Mouse (Mus musculus): ENCODE results near the gene Zbed5.

The Zbed5 gene

DNA sequence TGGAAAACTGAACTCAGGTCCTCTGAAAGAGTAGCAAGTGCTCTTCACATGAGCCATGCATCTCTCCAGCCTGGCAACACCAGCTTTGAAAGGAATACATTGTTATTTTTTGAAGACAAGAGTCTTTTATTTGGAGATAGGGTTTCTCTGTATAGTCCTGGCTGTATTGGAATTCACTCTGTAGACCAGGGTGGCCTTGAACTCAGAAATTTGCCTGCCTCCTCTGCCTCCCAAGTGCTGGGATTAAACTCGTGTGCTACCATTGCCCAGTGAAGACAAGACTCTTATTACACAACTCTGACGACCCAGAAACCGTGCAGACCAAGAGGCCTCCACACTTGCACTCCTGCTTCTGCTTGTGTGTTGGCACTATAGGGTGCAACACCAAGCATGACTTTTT lies 15.6 kb upstream of the Zbed5 start:
- POLR2A ChIA-PET = interaction anchor here (1.0 to 13.6 kb wide), 11 partner anchors 8 to 377 kb away, joined by 3 to 164 read pairs (median 5); partner anchors contain the start of genes Sumf2 (in 2 of the 4), Chchd2 (in 1 of the 4) and Psph (in 1 of the 4)

DNA sequence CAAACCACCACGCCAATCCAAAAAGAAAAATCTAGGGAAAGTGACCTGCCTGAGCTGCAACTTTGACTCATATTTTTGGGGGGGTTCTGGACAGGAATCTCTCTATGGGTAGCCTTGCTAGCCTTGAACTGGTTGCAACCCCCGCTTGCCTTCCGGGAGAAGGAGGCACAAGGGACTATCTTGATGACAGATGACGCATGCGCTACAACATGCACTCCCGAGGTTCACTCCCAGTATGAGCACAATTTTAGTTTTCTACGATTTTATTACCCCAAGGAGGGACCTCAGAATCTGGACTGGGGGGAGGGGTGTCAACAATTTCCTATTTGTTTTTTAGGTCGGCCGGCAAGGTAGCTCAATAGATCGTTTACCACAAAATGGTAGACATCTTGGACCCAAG lies 9.3 kb upstream of the Zbed5 start:
- CTCF ChIA-PET = interaction anchor here in 3 of 4 experiments (0.6 to 1.4 kb wide), 3 partner anchors 21 to 824 kb away, joined by 3 to 16 read pairs (median 4); no protein-coding TSS in a partner anchor

More for the DNA sequence above, 15.6 kb upstream of the Zbed5 start:
- CTCF ChIA-PET = interaction anchor here in 1 of 4 experiments (1.0 kb wide), 1 partner anchor 100 kb away, joined by 3 read pairs; no protein-coding TSS in a partner anchor

DNA sequence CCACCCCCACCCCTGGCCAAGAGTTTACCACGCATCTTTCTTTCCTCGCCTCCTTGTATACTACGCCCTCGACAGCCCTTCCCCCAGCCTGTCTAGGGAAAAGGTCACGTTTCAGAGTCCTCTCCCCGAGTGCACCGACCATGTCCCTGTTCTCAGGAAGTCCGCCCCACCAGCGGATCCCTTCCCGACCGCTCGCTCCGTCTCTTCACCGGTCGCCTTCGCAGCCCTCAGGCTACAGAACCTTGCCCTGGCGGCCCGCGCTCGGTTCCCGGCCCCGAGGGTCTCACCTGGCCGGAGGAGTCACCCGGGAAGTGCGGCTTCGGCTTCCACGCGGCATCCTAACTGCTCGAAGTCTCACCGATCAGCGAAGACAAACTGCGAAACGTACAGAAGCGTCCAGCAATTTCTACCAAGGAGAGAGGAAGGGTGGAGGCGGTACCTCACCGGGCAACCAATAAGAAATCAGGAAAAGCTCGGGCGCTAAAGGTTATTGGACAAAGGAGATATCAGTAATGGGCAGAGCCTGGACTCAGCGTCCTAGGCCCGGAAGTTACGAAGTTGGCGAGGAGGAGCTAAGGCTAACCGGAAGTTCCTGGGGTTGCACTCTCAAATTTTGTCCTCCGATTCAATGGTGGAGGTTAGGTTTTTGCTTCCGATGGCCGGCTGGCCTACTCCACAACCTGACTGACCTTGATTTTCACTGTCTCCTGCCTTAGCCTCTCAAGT lies 8.4 kb upstream of the Zbed5 start, which contains the start of gene Chchd2:
Chchd2 (minus strand) TSS at position 560 of the 726 bp plus-strand sequence.
- ChIA-PET POLR2A (interaction anchor here (0.5 to 6.4 kb wide), 222 partner anchors 8 to 1758 kb away, joined by 3 to 151 read pairs (median 4); partner anchors contain the start of genes Zbed5 (in 4 of the 4), Gusb (in 3 of the 4), Nupr1l (in 3 of the 4) and Psph (in 3 of the 4)), CTCF (interaction anchor here (0.6 to 1.4 kb wide), 14 partner anchors 22 to 825 kb away, joined by 3 to 16 read pairs (median 3); partner anchors contain the start of gene Nipsnap2 (in 1 of the 4))

More for the DNA sequence above, 9.3 kb upstream of the Zbed5 start:
- POLR2A ChIA-PET = interaction anchor here in 3 of 4 experiments (0.7 to 6.4 kb wide), 33 partner anchors 9 to 370 kb away, joined by 3 to 151 read pairs (median 18); partner anchors contain the start of genes Nupr1l (in 3 of the 3), Zbed5 (in 3 of the 3), Phkg1 (in 2 of the 3) and Sumf2 (in 2 of the 3)

DNA sequence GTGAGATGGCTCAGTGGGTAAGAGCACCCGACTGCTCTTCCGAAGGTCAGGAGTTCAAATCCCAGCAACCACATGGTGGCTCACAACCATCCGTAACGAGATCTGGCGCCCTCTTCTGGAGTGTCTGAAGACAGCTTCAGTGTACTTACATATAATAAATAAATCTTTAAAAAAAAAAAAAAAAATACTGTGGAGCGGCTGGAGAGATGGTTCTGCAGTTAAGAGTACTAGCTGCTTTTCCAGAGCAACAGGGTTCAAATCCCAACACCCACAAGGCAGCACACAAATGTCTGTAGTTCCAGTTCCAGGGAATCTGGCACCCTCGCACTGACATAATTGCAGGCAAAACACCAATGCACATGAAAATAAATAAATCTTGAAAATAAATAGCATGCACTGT lies 5.1 kb upstream of the Zbed5 start:
- ChIA-PET POLR2A (interaction anchor here in 3 of 4 experiments (0.6 to 6.4 kb wide), 15 partner anchors 14 to 730 kb away, joined by 3 to 151 read pairs (median 4); partner anchors contain the start of genes Psph (in 1 of the 3) and Sumf2 (in 1 of the 3)), CTCF (interaction anchor here (0.6 to 1.1 kb wide), 10 partner anchors 16 to 820 kb away, joined by 3 to 7 read pairs (median 4); no protein-coding TSS in a partner anchor)

DNA sequence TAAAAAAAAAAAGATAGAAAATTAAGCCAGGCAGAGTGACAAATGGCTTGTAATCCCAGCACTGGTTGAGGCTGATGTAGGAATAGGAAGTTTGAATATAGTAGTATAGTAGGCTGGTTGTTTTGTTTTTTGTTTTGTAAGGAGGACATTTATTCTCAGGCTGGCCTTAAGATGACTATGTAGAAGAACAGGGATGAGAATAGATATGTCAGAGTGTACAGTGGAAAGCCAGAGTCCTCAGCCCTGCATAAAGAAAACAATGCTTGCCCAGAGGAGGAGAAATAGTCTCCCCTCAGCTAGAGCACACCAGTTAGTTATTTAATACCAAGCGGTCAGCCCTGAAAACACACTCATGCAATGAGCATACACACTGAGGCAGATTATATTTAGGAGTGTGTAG lies 2.9 kb downstream of the Zbed5 start, which contains the start of gene Phkg1:
Phkg1 (minus strand) TSS at position 101 of the 400 bp plus-strand sequence.
- ChIA-PET POLR2A (interaction anchor here in 2 of 4 experiments (1.2 to 5.5 kb wide), 2 partner anchors 11 to 12 kb away, joined by 4 to 107 read pairs; partner anchors contain the start of gene Chchd2 (in 2 of the 2)), CTCF (no interaction called here)

DNA sequence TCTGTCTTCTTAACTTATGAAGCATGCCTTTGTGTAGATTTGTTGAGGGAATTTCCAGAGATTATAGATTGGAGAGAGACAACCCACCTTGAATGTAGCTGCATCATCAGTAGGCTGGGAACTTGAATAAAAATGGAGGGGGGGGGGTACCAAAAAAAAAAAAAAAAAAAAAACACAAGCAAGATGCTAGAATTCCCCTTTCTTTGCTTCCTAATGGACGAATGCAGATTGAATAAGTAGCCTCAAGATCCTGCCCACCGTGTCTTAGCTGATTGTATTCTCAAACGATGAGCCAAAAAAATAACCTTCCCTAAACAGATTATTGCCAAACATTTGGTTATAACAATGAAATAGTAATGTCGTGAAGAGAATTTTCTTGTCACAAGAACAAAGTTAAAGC lies 12.3 kb downstream of the Zbed5 start:
- POLR2A ChIA-PET = interaction anchor here (0.5 to 5.3 kb wide), 17 partner anchors 9 to 172 kb away, joined by 3 to 42 read pairs (median 4); partner anchors contain the start of genes Chchd2 (in 3 of the 4), Zbed5 (in 2 of the 4), Gusb (in 1 of the 4) and Psph (in 1 of the 4)
- CTCF ChIA-PET = interaction anchor here in 2 of 4 experiments (0.6 kb wide), 2 partner anchors 10 to 21 kb away, joined by 3 to 4 read pairs; no protein-coding TSS in a partner anchor

DNA sequence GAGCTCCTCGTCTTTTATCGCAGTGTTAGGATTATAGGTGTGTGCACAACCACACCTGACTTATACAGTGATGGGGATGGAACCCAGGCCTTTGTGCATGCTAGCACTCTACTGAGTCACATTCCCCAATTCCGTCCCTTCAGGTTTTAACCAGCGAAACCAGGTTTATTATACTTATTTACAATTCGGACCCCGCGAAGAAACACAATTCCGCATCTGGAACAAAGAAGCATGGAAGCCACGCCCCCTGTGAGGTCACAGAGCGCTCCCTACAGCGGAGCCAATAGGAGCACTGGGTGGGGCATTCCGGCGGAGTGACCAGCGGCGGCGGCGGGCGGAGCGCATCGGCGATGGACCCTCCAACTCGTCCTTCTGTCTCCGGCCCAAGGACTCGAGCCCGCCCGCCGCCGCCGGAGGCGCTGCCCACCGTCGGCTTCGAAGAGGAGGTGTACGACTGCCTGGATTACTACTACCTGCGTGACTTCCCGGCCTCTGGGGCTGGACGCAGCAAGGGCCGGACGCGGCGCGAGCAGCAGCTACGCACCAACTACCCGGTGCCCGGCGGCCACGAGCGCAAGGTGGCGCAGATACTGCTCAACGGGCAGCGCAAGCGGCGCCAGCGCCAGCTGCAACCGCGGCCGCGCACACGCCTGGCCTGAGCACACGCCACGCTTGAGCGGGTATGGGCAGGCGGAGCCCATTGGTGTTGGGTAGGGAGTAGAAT lies 12.9 kb downstream of the Zbed5 start, which contains the start of gene Nupr1l:
Nupr1l (plus strand) TSS at position 299 of the 724 bp plus-strand sequence.
- POLR2A ChIA-PET = interaction anchor here (0.5 to 5.3 kb wide), 18 partner anchors 8 to 348 kb away, joined by 3 to 42 read pairs (median 5); partner anchors contain the start of genes Chchd2 (in 3 of the 4), Vkorc1l1 (in 2 of the 4), Zbed5 (in 2 of the 4) and Gusb (in 1 of the 4)
- CTCF ChIA-PET = interaction anchor here in 1 of 4 experiments (0.6 kb wide), 1 partner anchor 10 kb away, joined by 4 read pairs; no protein-coding TSS in a partner anchor

DNA sequence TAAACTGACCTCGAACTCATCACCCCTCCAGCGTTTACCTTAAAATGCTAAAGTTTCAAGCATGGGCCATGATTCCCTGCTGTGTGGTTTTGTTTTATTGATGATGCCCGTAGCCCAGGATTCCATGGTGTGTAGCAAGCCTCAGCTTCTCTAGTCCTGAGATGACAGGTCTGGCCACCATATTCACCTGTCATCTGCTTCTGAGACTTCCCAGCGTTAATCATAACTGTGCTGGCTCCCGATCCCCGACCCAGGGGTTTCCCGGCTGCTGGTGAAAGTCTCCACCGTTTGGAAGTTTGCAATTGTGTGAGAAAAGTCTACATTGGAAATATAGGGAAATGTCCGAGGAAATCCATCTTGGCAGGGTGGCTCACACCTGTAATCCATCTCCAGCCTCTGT lies 13.6 kb downstream of the Zbed5 start:
- CTCF ChIA-PET = no interaction called here
- POLR2A ChIA-PET = interaction anchor here (0.9 to 5.3 kb wide), 14 partner anchors 8 to 348 kb away, joined by 3 to 42 read pairs (median 4); partner anchors contain the start of genes Chchd2 (in 4 of the 4), Psph (in 1 of the 4), Sumf2 (in 1 of the 4) and Vkorc1l1 (in 1 of the 4)

DNA sequence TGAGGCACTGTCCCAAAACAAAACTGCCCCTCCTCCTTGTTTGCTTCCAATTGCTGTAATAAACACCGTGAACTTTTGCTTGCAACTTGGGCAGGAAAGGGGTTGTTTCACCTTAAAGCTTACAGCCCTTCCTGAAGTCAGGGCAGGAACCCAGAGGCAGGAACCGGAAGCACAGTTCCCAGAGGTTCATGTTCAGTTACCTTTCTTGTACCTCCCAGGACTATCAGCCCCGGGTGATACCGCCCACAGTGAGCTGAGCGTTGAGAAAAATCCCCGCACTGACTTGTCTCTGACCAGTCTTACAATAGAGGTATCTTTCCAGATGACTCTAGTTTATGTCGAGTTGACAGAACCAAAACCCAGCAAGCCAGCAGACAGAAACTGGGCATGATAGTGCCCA lies 14.1 kb downstream of the Zbed5 start:
- ChIA-PET CTCF (interaction anchor here in 2 of 4 experiments (0.5 to 0.6 kb wide), 2 partner anchors 10 to 373 kb away, joined by 4 to 9 read pairs; no protein-coding TSS in a partner anchor), POLR2A (interaction anchor here (0.9 to 3.0 kb wide), 11 partner anchors 14 to 107 kb away, joined by 3 to 23 read pairs (median 4); partner anchors contain the start of genes Chchd2 (in 4 of the 4), Sumf2 (in 1 of the 4), Vkorc1l1 (in 1 of the 4) and Zbed5 (in 1 of the 4))

DNA sequence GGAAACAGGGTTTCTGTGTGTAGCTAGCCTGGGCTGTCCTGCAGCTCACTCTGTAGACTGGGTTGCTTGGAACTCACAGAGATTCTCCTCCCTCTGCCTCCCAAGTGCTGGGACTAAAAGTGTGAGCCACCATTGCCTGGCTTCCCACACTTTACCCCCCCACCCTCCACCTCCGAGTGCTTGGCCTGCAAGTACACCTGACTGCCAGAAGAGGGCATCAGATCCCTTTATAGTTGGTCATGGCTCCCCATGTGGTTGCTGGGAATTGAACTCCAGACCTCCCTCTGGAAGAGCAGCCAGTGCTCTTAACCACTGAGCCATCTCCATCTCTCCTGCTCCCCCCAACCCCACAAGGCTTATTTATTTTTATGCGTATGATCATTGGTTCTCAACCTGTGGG lies 18.5 kb downstream of the Zbed5 start:
- POLR2A ChIA-PET = interaction anchor here in 2 of 4 experiments (1.2 to 4.9 kb wide), 3 partner anchors 21 to 27 kb away, joined by 4 to 38 read pairs (median 6); partner anchors contain the start of gene Chchd2 (in 2 of the 2)
- CTCF ChIA-PET = no interaction called here

DNA sequence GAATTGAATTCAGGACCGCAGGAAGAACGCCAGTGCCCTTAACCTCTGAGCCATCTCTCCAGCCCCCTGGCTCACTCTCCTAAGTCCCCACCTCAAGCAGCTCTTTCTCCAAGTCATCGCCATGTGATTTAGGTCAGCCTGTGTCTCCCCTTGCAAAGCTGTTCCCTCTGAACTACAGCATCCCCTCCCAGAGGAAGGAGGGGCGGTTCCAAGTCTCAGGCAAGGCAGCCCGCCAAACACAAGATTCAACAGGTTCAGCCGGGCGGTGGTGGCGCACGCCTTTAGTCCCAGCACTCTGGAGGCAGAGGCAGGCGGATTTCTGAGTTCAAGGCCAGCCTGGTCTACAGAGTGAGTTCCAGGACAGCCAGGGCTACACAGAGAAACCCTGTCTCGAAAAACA lies 20.0 kb downstream of the Zbed5 start:
- CTCF ChIA-PET = interaction anchor here in 2 of 4 experiments (0.7 to 1.2 kb wide), 4 partner anchors 26 to 191 kb away, joined by 3 to 5 read pairs (median 4); partner anchors contain the start of gene Nipsnap2 (in 1 of the 2)
- POLR2A ChIA-PET = interaction anchor here in 3 of 4 experiments (0.6 to 5.6 kb wide), 31 partner anchors 8 to 760 kb away, joined by 3 to 46 read pairs (median 6); partner anchors contain the start of genes Chchd2 (in 3 of the 3), Vkorc1l1 (in 2 of the 3), Zbed5 (in 2 of the 3) and Nupr1l (in 1 of the 3)

DNA sequence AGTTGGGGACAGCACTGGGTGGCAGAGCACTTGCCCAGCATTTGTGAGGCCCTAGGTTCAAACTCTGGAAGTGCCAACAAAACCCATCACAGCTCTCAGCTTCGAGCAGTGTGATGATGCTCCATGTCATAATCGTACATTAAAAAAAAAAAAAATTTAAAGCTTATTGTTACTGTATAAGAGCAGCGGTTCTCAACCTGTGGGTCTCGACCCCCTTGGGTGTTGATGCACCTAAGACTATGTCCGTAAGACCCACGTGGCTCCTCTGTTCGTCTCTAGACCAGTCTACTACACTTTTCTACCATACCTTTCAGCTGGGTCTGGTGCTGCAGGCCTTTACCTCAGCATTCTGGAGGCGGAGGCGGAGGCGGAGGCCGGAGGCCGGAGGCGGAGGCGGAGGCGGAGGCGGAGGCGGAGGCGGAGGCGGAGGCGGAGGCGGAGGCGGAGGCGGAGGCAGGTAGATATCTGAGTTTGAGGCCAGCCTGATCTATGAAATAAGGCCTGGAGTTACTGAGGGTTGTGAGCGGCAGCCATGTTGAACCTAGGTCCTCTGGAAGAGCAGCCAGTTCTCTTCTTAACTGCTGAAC lies 22.6 kb downstream of the Zbed5 start:
- CTCF ChIA-PET = interaction anchor here in 1 of 4 experiments (0.6 to 0.7 kb wide), 2 partner anchors 10 to 395 kb away, joined by 4 to 5 read pairs; no protein-coding TSS in a partner anchor
- POLR2A ChIA-PET = interaction anchor here (0.6 to 5.6 kb wide), 31 partner anchors 9 to 763 kb away, joined by 3 to 46 read pairs (median 5); partner anchors contain the start of genes Chchd2 (in 3 of the 4), Vkorc1l1 (in 3 of the 4), Sbds (in 1 of the 4) and Sumf2 (in 1 of the 4)

DNA sequence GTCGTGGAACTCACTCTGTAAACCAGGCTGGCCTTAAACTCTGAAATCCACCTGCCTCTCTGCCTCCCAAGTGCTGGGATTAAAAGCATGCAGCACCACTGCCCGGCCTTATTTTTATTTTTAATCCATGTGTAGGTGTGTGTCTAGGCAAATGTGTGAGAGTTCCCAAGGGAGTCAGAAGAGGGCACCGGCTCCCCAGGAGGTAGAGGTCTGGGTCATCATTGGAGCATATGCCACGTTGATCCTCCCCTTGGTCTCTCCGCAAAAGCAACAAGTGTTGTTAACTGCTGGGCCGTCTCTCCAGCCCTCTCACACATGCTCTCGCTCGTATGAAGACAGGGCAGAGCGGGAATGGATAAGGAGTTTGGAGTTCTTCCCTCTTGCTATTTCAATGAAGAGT lies 23.2 kb downstream of the Zbed5 start:
- ChIA-PET POLR2A (interaction anchor here in 3 of 4 experiments (0.9 to 5.6 kb wide), 17 partner anchors 8 to 337 kb away, joined by 3 to 46 read pairs (median 10); partner anchors contain the start of genes Chchd2 (in 3 of the 3), Vkorc1l1 (in 3 of the 3), Sbds (in 1 of the 3) and Tyw1 (in 1 of the 3)), CTCF (no interaction called here)

DNA sequence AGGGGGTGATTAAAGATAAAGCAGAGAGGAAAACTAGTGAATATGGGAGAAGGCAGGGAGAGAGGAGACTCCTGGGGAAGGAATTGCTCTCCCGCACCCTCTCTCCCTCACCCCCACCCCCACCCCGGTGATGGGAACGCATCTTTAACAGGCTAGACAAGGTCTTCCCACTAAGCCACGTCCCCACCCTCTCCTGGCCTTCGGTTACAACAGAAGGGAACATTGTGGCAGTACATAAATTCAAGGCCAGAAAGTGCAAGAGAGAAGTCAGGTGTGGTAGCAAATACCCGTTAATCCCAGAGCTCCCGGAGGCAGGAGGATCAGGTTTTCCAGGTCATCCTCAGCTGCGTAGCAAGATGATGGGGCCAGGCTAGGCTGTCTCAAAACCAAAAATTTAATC lies 23.8 kb downstream of the Zbed5 start:
- ChIA-PET CTCF (interaction anchor here in 1 of 4 experiments (0.6 kb wide), 1 partner anchor 103 kb away, joined by 5 read pairs; no protein-coding TSS in a partner anchor), POLR2A (interaction anchor here in 3 of 4 experiments (0.5 to 5.6 kb wide), 13 partner anchors 8 to 1258 kb away, joined by 3 to 46 read pairs (median 5); partner anchors contain the start of genes Chchd2 (in 2 of the 3), Vkorc1l1 (in 2 of the 3) and Psph (in 1 of the 3))

DNA sequence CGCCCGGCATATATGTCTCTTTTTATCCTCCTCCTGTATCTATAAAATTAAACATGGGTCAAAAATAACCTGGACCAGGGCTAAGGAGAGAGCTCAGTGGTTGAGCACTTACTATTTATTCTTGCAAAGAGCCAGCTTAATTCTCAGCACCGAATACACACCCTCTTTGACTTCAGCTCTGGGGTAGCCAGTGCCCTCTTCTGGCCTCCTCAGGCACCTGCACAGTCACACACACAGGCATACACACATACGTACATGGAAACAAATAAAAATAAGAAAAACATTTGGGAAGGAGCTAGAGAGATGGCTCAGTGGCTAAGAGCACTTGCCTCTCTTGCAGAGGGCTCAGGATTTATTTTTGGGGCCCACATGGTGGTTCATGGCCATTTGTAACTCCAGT lies 26.4 kb downstream of the Zbed5 start:
- POLR2A ChIA-PET = interaction anchor here in 3 of 4 experiments (0.5 to 2.6 kb wide), 13 partner anchors 9 to 903 kb away, joined by 3 to 15 read pairs (median 4); partner anchors contain the start of genes Chchd2 (in 3 of the 3), Vkorc1l1 (in 1 of the 3) and Zbed5 (in 1 of the 3)
- CTCF ChIA-PET = interaction anchor here in 3 of 4 experiments (0.5 to 1.4 kb wide), 14 partner anchors 13 to 863 kb away, joined by 3 to 6 read pairs (median 3); partner anchors contain the start of gene Zbed5 (in 1 of the 3)
